Mouse (Mus musculus): ENCODE results near the gene Iqck. TPM values are rescaled to one million over a fixed set of nuclear protein-coding genes. Genes with fewer than 3 reads are reported as not detected.

Iqck gene
- total and polyA plus RNA-seq, 3 experiments, result 0.39 to 0.68 (median 0.62) TPM

GRCm38 (mm10) chr7:118821887-118822556, 33.5 kb upstream of the Iqck start:
- Histone ChIP-seq H3K9me3 (replicated peaks; ENCODE audit: low read length) (no peaks in the 10 kb centered on the region), H3K9ac (ENCODE audit: insufficient read depth, low read depth) (no peak overlapping the region), H3K27ac (ENCODE audit: insufficient read depth, low read depth) (no peak overlapping the region), H3K79me2 (replicated peaks; ENCODE audit: control insufficient read depth, extremely low read depth, insufficient read depth, poor library complexity, severe bottlenecking) (no peaks in the 10 kb centered on the region), H3K4me1 (ENCODE audit: control insufficient read depth in 1 of 2, insufficient read depth in 2 of 2) (peaks cover 6 to 14% of the 10 kb centered on the region in 2 experiments), H3K27me3 (replicated peaks) (no peaks in the 10 kb centered on the region), H3K4me3 (replicated peaks in 1 of 3; ENCODE audit: low read depth in 2 of 3, low read length in 2 of 3, poor library complexity in 1 of 3) (no peak overlapping the region), H3K4me2 (ENCODE audit: insufficient read depth, low read depth, poor library complexity, severe bottlenecking) (no peak overlapping the region), H3K36me3 (replicated peaks in 1 of 2; ENCODE audit: control insufficient read depth in 1 of 2, insufficient read depth in 1 of 2, low read length in 1 of 2) (peaks cover 34 to 84% of the 10 kb centered on the region in 2 experiments)
- TF ChIP-seq ZNF384 (IDR thresholded peaks at IDR 0.05; ENCODE audit: low read depth, low read length) (no peak), NRF1 (IDR thresholded peaks at IDR 0.05; ENCODE audit: low read depth, low read length) (no peak), PAX5 (IDR thresholded peaks at IDR 0.05; ENCODE audit: low read length) (no peak), HCFC1 (IDR thresholded peaks at IDR 0.05; ENCODE audit: low read depth, low read length) (no peak), MXI1 (IDR thresholded peaks at IDR 0.05; ENCODE audit: low read depth, low read length) (no peak), MAFK (IDR thresholded peaks at IDR 0.05; ENCODE audit: insufficient replicate concordance, low read length) (no peak), RCOR1 (conservative IDR thresholded peaks at IDR 0.05; ENCODE audit: low read depth, low read length) (no peak), CHD2 (IDR thresholded peaks at IDR 0.05; ENCODE audit: low read length) (no peak), IRF4 (IDR thresholded peaks at IDR 0.05; ENCODE audit: low read depth, low read length) (no peak), UBTF (IDR thresholded peaks at IDR 0.05; ENCODE audit: low read depth, low read length) (no peak), POLR2A (IDR thresholded peaks at IDR 0.05; ENCODE audit: low read depth, low read length) (no peak), MEF2A (IDR thresholded peaks at IDR 0.05; ENCODE audit: borderline replicate concordance, low read depth, low read length) (no peak), SIN3A (IDR thresholded peaks at IDR 0.05; ENCODE audit: low read length) (no peak), MAX (IDR thresholded peaks at IDR 0.05; ENCODE audit: low read length) (no peak)
- no peak for DNase-seq (ENCODE audit: extremely low read depth)
- dilution Hi-C loops (cut with MboI; ENCODE audit: extremely low pct_ligation_motif_present, extremely low pct_unique_long_range_greater_than_20kb, low sequenced_read_pairs) (no loop called here), in situ Hi-C loops (cut with MboI; ENCODE audit: low pct_ligation_motif_present, low pct_unique_long_range_greater_than_20kb, low sequenced_read_pairs) (no loop called here)

GRCm38 (mm10) chr7:118824451-118824850, 31.1 kb upstream of the Iqck start:
- Histone ChIP-seq H3K4me1 (ENCODE audit: control insufficient read depth in 1 of 2, insufficient read depth in 2 of 2) (peaks cover 6 to 16% of the 10 kb centered on the region in 2 experiments), H3K27ac (ENCODE audit: insufficient read depth, low read depth) (no peak overlapping the region), H3K4me2 (ENCODE audit: insufficient read depth, low read depth, poor library complexity, severe bottlenecking) (no peak overlapping the region), H3K9me3 (replicated peaks; ENCODE audit: low read length) (no peaks in the 10 kb centered on the region), H3K9ac (ENCODE audit: insufficient read depth, low read depth) (no peak overlapping the region), H3K36me3 (replicated peaks in 1 of 2; ENCODE audit: control insufficient read depth in 1 of 2, insufficient read depth in 1 of 2, low read length in 1 of 2) (peaks cover 20 to 87% of the 10 kb centered on the region in 2 experiments), H3K27me3 (replicated peaks) (no peaks in the 10 kb centered on the region), H3K4me3 (replicated peaks in 1 of 3; ENCODE audit: low read depth in 2 of 3, low read length in 2 of 3, poor library complexity in 1 of 3) (no peak overlapping the region), H3K79me2 (replicated peaks; ENCODE audit: control insufficient read depth, extremely low read depth, insufficient read depth, poor library complexity, severe bottlenecking) (no peaks in the 10 kb centered on the region)
- no peak for TF ChIP-seq JUN (IDR thresholded peaks at IDR 0.05; ENCODE audit: insufficient read depth, low read depth, low read length)
- no peak for TF ChIP-seq CTCF (conservative IDR thresholded peaks at IDR 0.05 in 1 of 2, IDR thresholded peaks at IDR 0.05 in 1 of 2; ENCODE audit: low read depth in 2 of 2, low read length in 2 of 2)
- no peak for TF ChIP-seq KAT2A (IDR thresholded peaks at IDR 0.05; ENCODE audit: insufficient replicate concordance, low read length)
- TF ChIP-seq IRF4 (IDR thresholded peaks at IDR 0.05; ENCODE audit: low read depth, low read length), result no peak
- no peak for TF ChIP-seq USF2 (conservative IDR thresholded peaks at IDR 0.05; ENCODE audit: low read depth, low read length)
- no peak for TF ChIP-seq TCF12 (IDR thresholded peaks at IDR 0.05; ENCODE audit: low read depth, low read length)
- TF ChIP-seq POLR2A (IDR thresholded peaks at IDR 0.05; ENCODE audit: low read depth, low read length), result no peak
- TF ChIP-seq TBP (conservative IDR thresholded peaks at IDR 0.05; ENCODE audit: low read depth, low read length), result no peak
- TF ChIP-seq JUND (conservative IDR thresholded peaks at IDR 0.05; ENCODE audit: low read depth, low read length), result no peak
- TF ChIP-seq ETS1 (conservative IDR thresholded peaks at IDR 0.05; ENCODE audit: low read depth, low read length), result no peak
- TF ChIP-seq UBTF (IDR thresholded peaks at IDR 0.05; ENCODE audit: low read depth, low read length), result no peak
- TF ChIP-seq NRF1 (IDR thresholded peaks at IDR 0.05; ENCODE audit: low read depth, low read length), result no peak
- no peak for TF ChIP-seq CHD1 (IDR thresholded peaks at IDR 0.05; ENCODE audit: low read depth, low read length)
- TF ChIP-seq MEF2A (IDR thresholded peaks at IDR 0.05; ENCODE audit: borderline replicate concordance, low read depth, low read length), result no peak
- TF ChIP-seq MAZ (IDR thresholded peaks at IDR 0.05; ENCODE audit: low read depth, low read length), result no peak
- no peak for TF ChIP-seq ZKSCAN1 (IDR thresholded peaks at IDR 0.05; ENCODE audit: borderline replicate concordance, low read depth, low read length)
- dilution Hi-C loops (cut with MboI; ENCODE audit: extremely low pct_ligation_motif_present, extremely low pct_unique_long_range_greater_than_20kb, low sequenced_read_pairs), result no loop called here
- no peak for DNase-seq (ENCODE audit: extremely low read depth)
- in situ Hi-C loops (cut with MboI; ENCODE audit: low pct_ligation_motif_present, low pct_unique_long_range_greater_than_20kb, low sequenced_read_pairs), result no loop called here
